Mouse (Mus musculus) T-cell, adult 2 months (primary cell): ENCODE measurements around the gene Ifrd2.

Experiments
- DNase-seq: peaks from one replicate; pipeline ENCODE4 v3.0.0; 2022; ENCODE audit warnings: low spot score

The Ifrd2 gene

GRCm38 (mm10) chr9:107599433-107599832 lies 12.0 kb downstream of the Ifrd2 start:
- no peak for DNase-seq

GRCm38 (mm10) chr9:107599842-107600241 lies 12.4 kb downstream of the Ifrd2 start:
- no peak for DNase-seq

DNA sequence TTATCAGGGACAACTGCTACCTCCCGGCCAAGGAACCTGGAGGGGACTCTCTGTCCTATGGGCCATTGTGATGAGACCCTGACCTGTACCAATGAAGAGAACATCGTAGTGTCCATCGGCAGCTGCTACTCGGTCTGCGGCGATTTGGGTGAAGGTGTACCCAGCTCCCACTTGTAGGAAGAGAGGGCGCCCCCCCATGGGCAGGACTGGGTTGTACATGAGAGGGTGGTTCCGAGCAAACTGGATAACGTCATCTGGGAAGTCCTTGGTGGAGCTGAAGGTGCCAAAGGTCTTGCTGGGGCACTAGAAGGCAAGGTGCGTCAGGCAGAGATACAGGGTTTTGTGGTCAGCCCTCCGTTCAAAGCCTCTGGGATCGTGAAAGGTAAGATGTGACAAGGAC lies 13.3 kb downstream of the Ifrd2 start:
- peak; percentile 26 for DNase-seq

DNA sequence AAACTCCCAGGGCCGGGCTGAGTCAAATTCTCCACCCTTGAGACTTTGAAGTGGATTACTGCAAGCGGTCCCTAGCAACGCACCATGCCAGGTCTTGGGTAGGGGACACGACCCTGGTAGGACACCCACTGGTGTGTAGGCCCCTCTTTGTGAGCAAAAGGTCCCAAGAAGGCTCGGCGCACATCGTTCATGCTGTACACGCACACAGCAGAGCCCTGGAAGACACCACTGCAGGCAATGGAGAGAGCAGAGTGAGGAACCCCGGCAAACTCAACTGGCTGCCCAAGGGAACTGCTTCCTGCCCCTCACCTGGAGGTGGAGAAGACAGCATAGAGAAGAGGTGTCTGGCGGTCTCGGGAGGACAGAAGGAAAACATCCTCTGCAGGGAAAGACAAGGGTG lies 13.8 kb downstream of the Ifrd2 start:
- no peak for DNase-seq

DNA sequence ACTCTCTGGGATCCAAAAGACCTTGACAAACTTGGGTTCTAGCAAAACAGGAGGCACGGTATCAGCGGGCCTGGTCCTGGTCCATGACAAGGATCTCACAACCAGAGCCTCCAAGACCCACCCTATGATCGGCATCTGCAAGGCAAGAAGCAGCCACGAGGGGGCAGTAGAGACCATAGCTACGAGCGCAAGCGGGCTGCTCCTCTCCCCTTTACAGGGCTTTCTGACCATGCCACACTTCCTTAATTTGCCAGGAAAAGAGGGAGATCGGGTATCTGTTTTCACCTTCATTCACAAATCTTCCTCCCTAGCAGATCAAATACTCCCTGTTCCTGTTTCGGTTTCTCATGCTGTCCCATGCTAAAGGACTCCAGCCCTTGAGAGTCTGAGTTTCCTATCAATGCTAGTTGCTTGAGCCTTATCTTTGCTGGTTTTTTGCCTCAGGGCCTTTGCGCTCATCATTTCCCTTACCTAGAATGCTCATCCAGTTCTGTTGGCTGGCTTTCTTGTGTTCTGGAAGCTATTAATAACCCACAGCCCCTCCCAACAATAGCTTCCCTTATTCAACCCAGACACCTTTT lies 14.7 kb downstream of the Ifrd2 start:
- peak; percentile 82 for DNase-seq

GRCm38 (mm10) chr9:107603251-107603650 lies 15.8 kb downstream of the Ifrd2 start:
- no peak for DNase-seq

- no peak for DNase-seq
Measured at GRCm38 (mm10) chr9:107605041-107605661, 17.7 kb downstream of the Ifrd2 start.

DNA sequence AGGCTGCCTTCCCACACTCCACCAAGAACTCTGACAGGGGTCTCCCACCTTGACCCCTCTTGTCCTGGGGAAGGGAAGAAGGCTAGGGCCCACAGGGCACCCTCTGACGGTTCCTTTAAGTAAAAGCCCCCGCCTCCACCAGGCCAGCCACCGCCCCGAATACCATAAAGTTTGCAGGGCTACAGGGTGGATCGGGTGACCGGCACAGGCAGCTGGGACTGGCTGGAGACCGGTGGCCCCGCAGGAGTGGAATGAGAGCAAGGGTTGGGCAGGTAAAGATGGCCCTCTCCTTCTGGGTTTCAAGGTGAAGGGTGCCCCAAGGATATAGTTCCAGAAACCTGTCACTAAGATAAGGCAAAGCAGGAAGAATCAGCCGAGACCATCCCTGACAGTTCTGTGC lies 19.1 kb downstream of the Ifrd2 start:
- no peak for DNase-seq

DNA sequence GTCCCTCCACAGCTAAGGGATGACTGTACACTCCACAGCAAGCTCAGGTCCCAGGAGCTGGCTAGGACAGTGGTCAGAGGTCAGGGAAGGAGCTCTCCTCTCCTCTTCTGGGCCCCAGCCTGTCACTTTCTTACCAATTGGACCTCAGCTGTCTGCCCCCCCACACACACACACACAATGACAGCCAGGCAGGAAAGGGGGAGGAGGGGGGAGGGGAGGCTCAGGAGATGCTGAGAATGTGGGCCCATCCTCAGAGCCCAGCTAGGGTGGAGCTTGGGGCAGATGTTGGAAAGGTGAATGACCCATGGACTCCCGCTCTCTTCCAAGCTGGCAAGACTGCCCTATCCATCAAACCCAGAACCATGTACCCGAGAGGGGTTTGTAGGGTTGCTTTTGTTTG lies 19.6 kb downstream of the Ifrd2 start:
- DNase-seq, result no peak

DNA sequence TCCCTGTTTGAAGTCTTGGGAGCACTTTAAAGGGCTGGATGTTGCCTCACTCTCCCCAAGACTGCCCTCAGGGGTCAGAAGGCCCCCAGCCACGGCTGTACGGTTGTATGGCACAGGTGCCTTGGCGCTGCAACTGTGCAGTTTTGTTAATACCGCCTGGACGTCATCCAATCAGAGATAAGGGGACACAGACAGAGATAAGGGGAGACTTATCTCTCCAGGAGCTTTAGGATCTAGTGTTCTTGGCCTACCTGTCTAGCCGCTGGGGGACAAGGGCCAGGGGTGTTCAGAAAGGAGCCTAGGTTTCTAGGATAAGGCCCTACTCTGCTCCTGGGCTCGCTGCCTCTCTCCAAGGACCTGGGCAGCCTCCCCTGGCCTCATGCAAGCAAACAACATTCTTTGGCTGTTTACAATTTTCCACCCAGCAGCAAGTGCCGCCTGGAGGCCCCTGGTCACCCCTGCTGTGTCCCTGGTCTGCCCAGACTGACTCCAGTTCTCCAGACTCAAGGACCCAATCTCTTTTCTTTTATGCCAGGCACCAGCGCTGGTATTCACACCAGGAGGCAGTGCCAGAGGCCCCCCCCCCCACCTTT lies 20.3 kb downstream of the Ifrd2 start:
- no peak for DNase-seq

GRCm38 (mm10) chr9:107608741-107609432 lies 21.4 kb downstream of the Ifrd2 start, which contains the start of gene Sema3b:
Sema3b (minus strand) TSS chr9:107609229.
- no peak for DNase-seq

DNA sequence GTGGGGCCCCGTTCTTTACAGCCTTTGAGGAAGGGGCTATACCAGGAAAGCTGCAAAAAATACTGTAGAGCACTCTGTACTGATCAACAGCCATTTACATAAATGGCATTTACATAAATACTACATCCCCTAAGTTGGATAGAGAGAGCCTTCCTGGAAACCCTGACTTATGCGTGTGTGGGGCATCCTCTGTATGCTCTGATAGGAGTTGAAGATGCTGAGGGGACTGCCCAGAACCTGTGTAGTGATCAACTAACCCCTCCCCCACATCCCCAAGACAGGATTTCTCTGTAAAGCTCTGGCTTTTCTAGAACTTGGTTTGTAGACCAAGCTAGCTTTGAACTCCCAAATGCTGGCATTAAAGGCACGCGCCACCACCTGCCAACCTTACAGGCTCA lies 22.0 kb downstream of the Ifrd2 start:
- DNase-seq, result no peak

DNA sequence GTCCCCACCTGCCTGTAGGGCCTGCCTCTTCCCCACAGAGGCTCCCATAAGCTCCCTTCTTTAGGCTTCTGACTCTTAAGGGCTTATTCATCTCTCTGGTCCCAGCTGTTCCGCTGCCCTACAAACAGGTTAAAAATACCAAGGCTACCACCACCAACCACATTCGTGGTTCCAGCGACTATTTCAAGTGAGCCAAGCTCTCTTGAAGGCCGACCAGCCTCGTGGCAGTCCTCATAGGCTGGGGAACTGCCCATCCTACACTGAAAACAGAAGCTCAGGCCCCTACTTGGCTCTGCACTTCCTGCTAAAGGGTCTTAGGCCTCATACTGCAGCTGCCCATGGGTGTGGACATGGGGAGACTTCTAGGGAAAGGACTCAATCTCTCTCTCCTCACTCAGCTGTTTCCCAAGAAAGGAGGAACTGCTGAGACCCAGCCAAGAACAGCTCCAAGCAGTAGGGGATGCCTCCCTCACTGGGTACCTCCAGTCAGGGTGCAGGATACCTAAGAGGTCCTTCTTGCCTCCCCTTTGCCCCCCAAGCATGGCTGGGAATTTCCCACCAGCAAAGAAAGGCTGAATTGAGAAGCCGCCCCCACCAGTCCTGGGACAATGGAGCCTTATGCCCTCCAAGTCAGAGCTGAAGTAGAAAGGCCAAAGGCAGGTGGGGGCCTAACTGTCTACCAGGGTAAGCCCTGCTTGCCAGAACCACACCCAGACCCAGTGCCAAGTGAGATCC lies 24.2 kb downstream of the Ifrd2 start:
- no peak for DNase-seq

DNA sequence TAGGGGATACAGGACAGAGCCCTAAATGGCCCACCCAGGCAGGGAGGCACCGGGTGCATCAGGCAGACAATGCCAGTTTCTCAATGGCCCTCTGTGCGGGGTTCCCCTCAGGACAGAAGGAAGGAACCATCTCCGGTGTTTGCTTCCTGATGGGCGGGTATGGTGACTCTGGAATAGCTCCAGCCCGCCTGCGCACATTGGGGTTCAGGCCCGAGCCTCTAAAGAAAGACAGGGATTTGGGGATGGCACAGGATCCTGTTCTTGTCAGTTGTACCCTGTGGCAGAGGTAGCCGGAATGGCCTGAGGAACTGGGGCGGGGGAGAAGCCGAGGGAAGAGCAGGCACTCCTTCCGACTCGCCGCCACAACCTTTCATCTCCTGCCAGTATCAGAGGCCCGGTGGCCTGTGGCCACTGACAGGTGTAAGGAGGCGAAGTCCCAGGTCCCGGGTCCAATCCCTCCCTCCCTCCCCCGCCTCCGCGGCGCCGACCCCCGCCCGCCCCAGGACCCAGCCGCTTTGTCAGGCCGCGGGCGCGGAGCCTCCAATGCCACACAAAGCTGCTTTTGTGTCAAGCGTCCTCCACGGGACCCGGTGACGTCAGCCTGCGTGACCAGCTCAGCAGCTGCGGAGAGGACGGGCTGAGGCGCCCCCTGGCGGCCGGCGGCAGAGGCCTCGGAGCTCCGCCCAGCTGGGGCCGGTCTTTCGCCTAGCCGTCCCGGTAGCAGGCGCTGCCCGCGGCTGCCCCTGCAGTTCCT lies 24.9 kb downstream of the Ifrd2 start:
- DNase-seq, result peak; percentile 96

GRCm38 (mm10) chr9:107612945-107613569 lies 25.6 kb downstream of the Ifrd2 start:
- DNase-seq, result no peak

DNA sequence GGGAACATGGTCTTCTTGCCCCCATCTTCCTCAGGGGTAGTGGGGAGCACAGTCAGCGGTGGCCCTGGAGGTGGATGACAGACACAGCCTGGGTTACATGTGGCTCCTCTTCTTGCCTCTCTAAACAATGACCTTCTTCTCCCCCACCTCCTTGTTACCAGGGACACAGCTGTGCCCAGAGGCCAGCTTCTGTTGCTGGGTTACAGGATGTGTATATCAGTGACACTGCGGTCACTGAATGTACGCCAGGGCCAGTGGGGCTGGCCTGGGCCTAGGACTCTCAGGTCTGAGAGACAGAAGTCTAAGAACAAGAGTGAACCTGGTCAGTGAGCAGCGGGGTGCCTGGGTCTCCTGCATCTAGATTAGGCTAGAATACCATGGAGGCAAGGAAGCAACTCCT lies 27.6 kb downstream of the Ifrd2 start:
- DNase-seq, result no peak

- DNase-seq, result no peak
Measured at GRCm38 (mm10) chr9:107617461-107617860, 30.0 kb downstream of the Ifrd2 start.

DNA sequence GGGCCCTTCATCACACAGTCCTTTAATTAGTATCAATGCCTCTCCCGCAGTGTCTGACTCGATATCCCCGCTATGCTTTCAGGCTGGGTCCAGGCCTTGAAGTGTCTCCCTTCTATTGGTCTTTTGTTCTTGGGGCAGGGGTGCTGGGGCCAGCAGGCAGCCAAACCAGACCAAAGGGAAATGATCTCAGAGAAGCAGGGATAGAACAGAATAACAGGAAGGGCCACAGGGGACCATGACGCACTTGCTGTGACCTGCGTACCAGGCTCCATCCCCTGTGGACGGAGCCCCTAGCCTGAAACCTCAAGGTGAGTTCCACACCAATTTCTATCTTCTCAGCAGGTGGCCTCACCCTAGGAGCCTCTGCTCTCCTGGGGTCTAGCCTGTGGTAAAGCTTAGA lies 30.7 kb downstream of the Ifrd2 start:
- no peak for DNase-seq

- DNase-seq, result no peak
Measured at GRCm38 (mm10) chr9:107618778-107619545, 31.5 kb downstream of the Ifrd2 start.

- DNase-seq, result no peak
Measured at GRCm38 (mm10) chr9:107619546-107619879, 32.1 kb downstream of the Ifrd2 start.

DNA sequence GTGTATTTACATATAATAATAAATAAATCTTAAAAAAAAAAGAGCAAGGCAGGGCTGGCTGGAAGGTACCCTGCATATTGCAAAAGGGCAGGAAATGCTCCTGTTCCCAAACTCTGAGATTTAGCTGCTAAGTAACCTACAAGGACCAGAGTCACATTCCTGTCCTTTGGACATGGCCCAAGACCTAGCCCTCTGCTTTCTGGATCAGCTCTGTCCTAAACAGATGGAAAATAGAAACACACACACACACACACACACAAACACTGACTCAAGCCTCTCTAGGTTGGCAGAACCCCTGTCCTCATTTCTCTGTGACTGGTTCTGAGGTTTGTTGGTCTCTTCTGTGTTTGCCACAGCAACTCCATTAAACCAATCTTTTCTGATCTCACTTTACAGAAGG lies 33.5 kb downstream of the Ifrd2 start:
- no peak for DNase-seq
